Mouse (Mus musculus): ENCODE data around the gene Lrp8. TPM values are rescaled to one million over a fixed set of nuclear protein-coding genes. Genes with fewer than 3 reads are reported as not detected.
A peak's percentile ranks its signal among the peaks of the same experiment; 100 is the strongest.

Gene Lrp8
- polyA plus RNA-seq (2015; fragmentation: Nextera tagmentation; extraction: Ambion mirVana): 5.0 and 5.2 TPM in 2 replicates

DNA sequence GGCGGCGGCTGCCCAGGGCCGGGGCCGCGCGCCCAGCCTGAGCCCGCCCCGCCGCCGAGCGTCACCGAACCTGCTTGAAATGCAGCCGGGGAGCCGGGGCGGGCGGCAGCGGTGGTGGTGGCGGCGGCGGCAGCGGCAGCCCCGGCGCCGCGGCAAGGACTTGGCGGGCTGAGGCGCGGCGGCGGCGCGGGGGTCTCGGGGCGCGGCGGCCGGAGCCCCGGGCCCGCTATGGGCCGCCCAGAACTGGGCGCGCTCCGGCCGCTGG is at the start of gene Lrp8:
Gene Lrp8, plus strand, starts transcription at position 77 of the 265 bp plus-strand sequence.
- no peak for DNase-seq (ENCODE audit: low spot score)

DNA sequence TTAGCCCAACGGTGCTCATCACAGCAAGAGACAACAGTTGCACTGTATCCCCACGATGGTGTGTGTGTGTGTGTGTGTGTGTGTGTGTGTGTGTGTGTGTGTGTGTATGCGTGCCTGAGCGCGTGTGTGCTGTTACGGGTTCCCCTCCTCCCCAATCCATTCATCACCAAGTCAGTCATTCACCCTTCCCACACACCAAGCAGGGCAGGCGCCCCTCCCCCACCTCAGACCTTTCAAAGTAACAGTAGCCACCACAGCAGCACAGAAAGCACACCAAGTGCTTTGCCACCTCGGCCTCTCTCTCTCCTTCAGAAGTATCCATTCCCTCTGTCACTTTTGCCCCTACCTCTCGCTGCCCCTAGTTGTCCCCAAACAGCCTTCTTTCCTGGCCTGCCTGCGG is 45.8 kb upstream of the Lrp8 start:
- DNase-seq (ENCODE audit: low spot score): no peak

DNA sequence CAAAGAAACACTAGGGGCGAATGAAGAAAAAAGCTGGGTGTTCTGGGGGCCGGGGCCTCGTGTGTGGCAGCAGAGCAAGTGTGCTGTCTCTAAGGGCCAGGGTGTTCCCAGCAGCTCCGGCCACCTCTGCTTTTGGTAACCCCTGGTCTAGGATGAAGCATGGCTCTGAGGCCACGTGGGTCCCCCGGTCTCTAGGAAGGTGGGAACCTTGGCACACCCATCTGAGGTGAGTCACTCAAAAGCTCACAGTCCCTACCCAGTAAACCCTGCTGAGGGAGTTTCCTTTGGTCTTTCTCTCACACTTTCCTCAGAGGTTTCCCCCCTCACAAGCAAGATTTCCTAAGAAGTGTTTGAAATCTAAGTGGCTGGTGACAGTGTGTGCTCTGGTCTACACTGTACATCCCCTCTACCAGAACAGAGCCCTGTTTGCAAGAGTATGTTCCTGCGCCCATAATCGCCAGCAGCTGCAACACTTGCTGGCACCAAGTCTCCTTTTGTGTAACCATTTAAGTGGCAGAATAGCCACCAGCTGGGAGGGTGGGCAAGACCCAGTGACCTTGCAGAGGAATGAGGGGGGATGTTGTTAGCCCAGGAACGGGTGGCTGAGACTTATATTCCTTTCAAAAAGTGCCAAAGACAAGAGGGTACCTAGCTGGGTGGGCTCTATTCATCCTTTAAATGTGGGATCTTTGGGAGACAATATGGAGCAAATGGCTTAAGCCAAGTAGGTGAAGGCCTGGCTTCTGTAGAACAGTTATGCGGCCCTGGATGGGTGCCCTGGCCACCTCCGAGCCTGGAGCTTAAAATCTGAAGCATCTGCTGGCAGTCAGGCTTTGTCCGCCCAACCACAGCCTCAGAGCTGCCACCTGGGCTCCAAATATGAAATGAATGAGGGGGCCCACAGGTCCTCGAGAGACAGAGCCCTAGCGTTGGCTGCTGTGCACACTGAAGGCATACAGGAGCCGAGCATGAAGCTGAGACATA is 44.3 kb upstream of the Lrp8 start:
- peak; percentile 28 for DNase-seq (ENCODE audit: low spot score)

DNA sequence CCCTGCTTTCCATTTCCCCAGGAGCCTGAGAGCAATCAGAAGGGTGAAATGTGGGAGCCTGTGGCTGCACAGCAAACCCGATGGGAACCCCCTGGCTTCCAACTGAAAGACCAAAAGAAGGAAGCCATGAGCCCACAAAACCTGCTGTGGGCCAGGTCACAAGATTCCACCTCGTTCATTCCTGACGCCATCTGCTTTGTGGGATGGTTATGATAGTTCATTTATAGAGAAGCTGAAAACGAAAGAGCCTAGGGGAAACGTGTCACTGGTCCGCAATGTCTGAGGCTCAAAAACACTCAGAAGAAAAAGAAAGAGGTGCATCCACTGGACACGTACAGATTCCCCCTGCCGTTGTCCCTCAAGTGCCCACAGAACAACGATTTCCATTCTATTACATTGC is 43.1 kb upstream of the Lrp8 start:
- no peak for DNase-seq (ENCODE audit: low spot score)

DNA sequence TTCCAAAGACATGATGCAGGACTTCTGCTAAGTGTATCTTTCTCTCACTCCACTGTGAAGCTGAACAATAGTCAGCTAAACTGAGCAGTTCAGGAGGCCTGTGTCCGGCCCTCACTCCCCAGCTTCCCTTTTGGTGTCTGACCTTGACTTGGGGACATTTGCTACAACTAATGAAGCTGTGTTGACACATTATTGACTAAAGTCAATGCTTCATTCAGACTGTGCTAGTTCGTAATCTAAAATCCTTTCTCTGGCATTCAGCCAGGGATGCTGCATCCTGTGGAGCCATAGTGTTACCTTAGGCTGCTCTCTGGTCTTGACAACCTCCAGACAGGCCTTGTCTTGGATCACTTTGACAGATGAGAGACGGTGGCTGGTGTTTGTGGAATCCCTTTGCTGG is 39.1 kb upstream of the Lrp8 start:
- no peak for DNase-seq (ENCODE audit: low spot score)

DNA sequence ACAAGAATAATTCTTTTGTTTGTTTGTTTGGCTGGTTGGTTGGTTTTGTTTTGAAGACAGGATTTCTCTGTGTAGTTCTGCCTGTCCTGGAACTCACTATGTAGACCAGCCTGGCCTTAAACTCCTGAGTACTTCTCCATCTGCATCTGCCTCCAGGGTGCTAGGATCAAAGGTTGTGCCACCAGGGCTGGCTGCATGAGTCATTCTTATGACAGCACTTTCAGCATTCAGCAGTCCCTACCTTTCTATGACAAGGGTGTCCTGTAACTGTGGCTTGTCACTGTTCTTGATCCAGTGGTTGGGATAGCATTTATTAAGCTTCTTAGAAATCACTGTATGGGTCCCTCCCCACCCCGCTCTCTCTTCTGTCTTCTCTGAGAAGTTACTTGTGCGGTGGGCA is 38.5 kb upstream of the Lrp8 start:
- DNase-seq (ENCODE audit: low spot score): no peak

DNA sequence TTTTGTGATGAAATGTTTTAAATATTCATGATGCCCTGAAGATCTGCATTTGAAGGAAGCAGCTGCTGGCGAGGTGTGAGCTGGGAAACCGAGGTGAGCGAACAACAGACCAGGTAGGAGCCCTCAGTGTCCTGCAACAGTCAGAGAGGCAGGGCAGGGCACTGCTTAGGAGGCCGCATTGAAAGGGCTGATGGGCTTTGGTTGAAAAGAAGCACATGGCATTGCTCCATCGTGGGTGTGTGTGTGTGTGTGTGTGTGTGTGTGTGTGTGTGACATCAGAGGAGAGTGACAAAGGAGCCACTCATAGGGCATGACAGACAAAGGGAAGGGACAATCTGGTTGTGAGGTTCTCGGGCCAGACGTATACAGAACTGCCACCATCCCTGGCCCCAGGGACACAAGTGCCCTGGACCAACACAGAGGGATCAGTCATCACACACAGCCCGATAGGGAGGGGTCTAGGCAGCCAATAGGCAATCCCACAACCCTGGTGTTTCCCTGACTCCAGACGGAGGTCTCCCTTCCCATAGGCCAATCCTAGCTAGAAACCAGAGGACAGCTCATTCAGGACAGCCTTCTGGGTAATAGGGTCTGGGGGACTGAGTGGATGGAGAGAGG is 36.8 kb upstream of the Lrp8 start:
- no peak for DNase-seq (ENCODE audit: low spot score)

DNA sequence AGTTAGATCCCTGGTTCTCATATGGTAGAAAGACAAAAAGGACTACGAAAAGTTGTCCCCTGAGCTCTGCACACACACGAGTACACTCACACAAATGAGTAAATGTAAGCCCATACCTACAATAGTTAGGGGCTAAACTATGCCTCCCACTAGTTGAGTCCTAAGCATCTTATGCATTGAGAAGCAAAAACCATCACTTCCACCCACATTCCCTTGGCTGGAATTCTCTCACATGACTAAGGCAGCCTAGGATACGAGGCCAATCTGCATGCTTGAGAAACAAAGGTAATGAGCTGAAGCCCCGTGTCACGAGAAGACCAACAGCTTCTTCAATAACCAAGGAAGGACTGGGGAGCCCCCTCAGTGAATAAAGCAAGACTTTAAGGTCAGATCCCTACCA is 35.9 kb upstream of the Lrp8 start:
- no peak for DNase-seq (ENCODE audit: low spot score)

DNA sequence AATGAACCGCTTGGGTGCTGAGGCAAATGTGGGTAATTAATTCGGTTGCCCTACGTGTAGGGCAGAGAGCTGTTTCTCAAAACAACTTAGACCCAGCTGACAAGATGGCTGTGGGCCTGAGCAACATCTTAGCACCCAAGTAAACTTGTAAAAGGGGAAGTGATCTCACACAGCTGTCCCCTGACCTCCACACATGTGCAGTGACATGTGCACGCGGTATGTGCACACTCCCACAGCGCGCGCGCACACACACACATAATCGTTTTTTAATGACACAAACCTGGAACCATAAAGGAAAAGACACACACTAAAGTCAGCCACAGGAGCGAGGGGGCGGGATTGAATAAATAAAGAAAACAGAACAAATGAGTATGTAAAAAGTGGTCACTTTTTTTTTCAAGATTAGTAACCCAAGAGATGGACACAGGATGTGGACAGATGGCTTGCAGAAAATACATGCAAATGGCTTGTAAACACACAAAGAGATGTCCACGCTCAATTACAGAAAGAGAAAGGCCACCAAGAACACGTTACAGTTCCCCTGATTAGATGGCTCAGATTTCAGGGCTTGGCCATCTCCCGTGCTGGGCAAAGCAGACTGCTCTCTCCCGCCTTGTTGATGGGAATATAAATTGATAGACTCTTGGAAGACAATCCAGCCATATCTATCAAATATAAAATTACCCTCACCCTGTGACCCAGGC is 29.8 kb upstream of the Lrp8 start:
- no peak for DNase-seq (ENCODE audit: low spot score)

DNA sequence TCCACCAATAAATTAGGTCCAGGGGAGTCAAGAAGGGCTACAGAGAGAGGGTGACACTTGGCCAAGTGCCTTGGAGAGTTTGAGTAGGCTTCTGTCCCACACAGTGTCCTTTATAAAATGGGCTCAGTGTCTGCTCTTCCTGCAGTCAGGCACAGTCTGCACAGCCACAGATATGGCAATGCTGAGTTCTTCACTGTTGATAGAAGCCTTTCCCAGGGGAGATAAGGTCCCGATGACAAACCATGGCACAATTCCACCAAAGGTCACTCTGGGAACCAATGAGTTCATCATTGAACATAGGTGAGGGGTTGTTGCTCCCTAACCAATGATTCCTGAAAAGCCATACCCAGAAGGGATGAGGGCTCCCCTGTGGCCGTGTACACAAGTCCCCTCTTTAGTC is 27.2 kb upstream of the Lrp8 start:
- DNase-seq (ENCODE audit: low spot score): no peak

DNA sequence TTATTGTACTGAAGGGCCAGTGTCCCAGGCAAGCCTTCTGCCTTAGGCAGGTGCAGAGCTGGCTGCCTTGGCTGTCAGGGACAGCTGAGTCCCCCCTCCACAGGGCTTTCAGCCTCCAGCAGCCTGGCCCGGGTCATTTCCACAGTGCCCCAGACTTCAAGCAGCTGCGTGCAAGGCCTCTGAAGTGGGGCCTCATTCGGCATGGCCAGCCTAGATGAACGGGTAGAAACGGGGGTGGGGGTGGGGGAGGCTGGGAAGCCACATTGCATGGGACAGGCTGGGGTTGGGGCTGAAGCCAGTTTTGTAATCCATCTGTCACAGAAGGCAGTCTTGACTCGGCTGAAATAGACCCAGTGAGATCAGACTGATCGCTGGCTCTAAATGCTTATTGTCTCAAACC is 26.4 kb upstream of the Lrp8 start:
- no peak for DNase-seq (ENCODE audit: low spot score)

DNA sequence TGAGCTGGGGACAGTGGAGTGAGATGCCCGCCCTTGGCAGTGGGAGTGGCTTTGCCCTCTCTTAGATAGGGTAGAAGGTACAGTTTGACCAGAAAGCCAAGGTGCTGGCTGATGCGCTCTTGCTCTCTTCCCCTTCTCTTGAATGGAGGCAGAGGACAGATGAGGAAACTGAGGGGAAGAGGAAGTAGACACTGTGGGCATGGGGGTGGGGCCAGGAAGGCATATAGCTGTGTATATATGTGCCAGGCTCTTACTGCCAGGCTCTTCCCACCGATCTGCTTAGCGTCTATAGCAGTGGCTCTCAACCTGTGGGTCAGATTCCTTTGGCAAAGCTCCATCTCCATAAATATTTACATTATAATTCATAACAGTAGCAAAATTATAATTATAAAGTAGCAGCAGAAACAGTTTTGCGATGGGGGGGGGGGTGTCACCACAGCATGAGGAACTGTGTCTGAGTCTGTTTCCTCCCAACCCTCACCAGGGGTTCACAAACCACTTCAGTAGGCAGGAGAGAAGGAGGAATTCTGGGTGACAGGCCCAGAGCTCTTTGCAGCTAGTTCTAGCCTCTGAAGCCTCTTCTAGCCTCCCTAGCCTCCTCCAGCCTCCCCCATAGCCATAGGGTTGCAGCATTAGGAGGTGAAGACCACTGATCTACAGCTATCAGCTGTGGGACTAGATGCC is 24.9 kb upstream of the Lrp8 start:
- DNase-seq (ENCODE audit: low spot score): no peak

DNA sequence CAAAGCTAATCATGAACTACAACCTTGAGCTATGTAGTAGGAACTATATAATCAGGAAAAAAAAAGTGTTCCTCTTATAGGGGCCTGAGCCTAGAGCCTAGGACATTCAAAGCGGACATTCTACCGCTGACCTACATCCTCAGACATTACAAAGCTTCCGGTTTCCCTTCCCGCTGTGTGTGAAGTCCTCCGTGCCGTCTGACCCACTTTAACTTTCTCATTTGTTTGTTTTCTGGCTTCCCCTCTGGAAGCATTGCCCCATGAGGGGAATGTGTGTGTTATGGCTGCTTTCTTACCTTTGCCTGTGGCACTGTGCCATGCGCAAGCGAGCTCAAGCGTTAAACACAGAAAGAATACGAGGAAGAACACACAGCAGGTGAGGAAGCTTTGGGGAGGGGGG is 18.5 kb upstream of the Lrp8 start:
- no peak for DNase-seq (ENCODE audit: low spot score)

DNA sequence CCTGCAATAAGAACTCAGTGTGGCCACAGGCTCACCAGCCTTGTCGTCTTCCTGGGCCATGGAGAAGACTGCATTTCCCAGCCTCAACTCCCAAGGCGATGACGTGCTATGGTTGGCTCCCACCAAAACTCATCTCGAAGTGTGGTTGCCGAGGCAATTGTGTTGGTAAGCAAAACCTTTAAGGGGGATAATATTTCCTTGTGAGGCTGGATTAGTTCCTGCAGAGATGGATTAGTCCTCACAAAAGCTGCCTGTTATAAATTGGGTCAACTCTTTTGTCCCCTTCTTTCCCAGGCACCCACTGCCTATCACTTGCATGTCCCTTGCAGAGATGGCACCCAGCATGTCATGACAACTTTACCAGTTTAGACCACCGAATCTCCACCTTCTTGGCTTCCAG is 13.2 kb upstream of the Lrp8 start:
- no peak for DNase-seq (ENCODE audit: low spot score)

DNA sequence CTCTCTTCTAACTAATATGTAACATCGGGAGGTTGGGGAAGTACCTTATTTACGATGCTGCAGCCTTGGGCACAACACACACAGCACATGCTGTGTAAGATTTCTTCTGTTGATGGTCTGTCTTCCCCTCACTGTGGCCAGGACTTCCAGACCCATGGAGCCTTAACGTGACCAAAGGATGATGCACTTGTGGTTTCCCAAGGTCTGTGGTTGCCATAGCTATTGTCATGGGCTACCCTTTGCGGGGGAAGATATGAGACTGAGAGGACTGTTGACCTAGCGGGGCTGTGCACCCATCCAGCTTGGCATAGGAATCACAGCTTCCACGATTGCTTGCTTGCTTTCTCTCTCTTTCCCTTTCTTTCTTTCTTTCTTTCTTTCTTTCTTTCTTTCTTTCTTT is 1.3 kb upstream of the Lrp8 start:
- DNase-seq (ENCODE audit: low spot score): no peak

DNA sequence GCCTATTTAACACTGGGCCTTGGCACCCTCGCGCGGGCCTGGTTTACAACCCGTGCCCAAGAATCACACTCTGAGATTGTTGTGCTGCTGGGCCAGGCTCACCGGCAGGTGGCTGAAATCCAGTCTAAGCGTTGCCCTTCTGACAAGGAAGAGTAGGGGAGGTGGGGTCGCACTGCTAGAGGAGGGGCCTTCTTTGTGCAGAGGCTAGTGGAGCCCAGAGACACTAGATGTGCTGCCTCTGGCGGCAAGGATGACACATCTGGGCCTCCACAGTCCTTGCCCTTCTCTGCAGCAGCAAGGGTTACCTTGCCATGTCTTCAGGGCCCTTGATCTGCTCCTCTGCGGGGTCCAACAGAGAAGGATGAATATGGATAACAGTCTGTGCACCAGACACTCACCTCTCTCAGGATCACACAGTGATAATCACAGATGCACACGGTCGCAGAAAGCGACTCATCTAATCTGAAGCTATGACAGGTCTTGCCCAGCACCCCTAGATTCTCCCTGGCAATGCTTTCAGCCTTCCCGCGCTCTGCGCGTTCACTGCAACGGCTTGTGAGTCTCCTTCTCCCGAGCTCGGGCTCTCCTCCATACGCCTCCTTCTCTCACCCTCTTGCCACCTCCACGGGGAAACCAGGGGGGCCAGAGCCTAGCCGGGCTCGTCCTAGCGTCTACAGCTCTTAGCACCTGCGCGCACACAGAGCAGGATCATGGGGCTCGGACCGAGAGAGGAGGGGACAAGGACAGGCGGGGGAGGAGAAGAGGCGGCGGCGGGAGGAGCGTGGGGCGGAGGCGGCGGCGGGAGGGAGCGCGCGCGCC is 486 bp upstream of the Lrp8 start:
- DNase-seq (ENCODE audit: low spot score): peak; percentile 69

DNA sequence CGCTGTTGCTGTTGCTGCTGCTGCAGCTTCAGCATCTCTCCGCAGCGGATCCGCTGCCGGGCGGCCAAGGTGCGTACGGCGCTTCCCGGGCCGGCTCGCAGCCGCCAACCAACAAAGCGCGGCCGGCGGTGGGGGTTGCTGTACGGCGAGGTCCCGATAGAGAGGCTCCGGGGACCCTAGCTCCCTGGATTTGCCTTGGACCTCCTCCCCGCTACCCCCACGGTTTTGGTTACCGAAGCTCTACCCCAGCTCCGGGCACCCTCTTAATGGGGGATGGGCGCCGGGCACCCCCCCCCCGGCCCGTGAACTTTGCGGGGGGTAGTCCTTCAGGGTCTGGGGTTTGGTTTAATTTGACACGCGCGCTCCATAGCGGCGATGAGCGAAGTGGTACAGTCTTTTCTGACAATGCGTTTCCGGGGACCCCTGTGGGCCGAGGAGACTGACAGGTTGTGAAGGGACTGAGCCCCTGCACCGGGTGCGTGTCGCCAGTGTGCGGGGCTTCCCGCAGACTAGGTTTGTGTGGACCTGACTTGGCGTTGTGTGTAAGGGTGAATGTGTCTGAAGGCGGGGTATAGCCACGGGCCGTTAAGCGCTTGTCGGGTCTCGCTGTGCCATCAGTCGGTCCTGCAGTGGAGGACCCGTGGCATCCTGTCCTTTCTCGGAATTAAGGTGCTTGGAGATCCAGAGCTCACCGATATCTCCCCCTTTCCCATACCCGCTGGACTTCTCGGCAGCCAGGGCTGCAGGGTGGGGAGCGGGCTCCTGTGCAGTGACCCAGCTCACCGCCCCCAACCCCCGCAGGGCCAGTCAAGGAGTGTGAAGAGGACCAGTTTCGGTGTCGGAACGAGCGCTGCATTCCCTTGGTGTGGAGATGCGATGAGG is 630 bp downstream of the Lrp8 start:
- DNase-seq (ENCODE audit: low spot score): peak; percentile 72

DNA sequence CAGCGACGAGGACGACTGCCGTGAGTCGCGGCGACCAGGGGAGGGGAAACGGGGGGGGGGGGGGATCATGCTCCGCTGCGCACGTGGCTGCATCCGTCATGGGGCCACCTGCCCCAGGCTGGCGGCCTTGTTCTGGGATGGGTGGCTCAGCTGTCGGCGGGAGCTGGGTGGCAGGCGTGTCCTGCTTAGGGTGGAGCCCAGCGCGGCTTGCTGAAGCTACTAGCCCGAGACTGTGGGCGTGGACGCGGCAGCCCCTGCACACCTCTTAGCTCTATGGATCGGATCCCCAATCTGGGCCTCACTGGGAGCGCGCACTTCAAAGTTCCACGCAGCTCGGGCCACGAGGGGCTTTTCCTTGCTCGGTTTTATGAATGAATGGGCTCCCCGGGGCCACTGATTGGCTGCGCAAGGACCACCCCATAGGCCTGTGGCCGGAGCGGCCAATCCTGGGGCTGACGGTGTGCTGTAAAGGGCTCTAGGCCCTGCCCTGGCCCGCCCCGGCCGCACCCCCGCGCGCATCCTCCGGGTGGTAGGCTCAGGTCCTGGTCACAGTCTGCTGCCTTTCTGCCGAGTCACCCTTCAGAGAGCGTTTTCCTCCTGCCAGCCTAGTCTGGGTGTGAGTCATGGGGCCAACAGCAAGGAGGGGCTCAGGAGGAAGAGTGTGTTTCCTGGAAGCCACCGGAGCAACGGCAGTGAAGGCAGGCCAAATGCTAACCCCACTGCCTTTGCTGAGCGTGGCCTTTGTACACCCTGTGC is 1.5 kb downstream of the Lrp8 start:
- peak; percentile 81 for DNase-seq (ENCODE audit: low spot score)

DNA sequence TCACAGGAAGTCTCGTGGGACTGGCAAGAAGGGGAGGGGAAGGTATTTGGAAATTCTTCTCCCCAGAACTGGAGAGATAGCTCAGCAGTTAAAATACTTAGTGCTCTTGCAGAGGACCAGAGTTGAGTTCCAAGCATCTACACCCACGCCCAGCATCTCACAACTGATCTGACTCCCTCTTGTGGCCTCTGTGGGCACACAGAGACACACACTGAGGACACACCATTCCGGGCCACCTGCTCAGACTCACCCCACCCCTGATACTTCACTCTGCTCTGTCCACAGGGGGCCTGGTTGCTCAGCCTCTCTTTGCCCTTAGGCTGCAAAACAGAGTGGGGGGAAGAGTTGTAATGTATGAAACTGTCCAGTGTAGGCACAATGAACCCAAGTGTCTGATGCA is 3.4 kb downstream of the Lrp8 start:
- peak; percentile 38 for DNase-seq (ENCODE audit: low spot score)
